Mouse (Mus musculus): Measurements from ENCODE around the gene Krt13. TPM values are rescaled to one million over a fixed set of nuclear protein-coding genes. Genes with fewer than 3 reads are reported as not detected.
A peak's percentile ranks its signal among the peaks of the same experiment; 100 is the strongest.

Gene Krt13
- not detected in 2 replicates for polyA plus RNA-seq (2012; rRNA removed)

DNA sequence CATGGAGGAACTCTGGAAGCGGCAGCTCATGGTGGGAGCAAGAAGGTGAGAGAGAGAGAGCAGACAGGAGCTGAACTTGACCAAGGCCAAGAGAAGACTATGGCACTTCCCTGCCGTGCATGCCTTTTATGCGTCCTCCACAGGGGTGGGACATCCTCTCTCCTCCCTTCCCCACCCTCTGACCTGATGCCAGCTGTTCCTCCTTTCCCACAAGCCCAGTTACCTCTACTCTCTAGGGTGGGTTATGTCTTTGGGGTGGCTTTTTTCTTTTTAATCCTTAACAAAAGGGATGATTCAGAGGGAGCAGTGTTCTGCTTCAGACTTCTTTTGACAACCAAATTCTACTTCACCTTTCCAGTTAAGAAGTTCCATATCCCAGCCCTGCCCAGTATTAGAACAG lies at the start of gene Krt13:
Krt13 (minus strand) TSS at position 101 of the 400 bp plus-strand sequence.
- Histone ChIP-seq H3K4me3 (ENCODE audit: insufficient read depth, low read length) (no peak within 1 kb of the TSS), H3K27ac (ENCODE audit: insufficient read depth, low read length) (no peak within 1 kb of the TSS), H3K4me1 (ENCODE audit: control insufficient read depth, insufficient read depth, low read length) (no peaks in the 10 kb centered on the region)
- TF ChIP-seq CTCF (IDR thresholded peaks at IDR 0.05; ENCODE audit: extremely low read depth, insufficient read depth, low read length), result no peak
- TF ChIP-seq POLR2A (IDR thresholded peaks at IDR 0.05; ENCODE audit: extremely low read depth, insufficient read depth, low read length), result no peak

DNA sequence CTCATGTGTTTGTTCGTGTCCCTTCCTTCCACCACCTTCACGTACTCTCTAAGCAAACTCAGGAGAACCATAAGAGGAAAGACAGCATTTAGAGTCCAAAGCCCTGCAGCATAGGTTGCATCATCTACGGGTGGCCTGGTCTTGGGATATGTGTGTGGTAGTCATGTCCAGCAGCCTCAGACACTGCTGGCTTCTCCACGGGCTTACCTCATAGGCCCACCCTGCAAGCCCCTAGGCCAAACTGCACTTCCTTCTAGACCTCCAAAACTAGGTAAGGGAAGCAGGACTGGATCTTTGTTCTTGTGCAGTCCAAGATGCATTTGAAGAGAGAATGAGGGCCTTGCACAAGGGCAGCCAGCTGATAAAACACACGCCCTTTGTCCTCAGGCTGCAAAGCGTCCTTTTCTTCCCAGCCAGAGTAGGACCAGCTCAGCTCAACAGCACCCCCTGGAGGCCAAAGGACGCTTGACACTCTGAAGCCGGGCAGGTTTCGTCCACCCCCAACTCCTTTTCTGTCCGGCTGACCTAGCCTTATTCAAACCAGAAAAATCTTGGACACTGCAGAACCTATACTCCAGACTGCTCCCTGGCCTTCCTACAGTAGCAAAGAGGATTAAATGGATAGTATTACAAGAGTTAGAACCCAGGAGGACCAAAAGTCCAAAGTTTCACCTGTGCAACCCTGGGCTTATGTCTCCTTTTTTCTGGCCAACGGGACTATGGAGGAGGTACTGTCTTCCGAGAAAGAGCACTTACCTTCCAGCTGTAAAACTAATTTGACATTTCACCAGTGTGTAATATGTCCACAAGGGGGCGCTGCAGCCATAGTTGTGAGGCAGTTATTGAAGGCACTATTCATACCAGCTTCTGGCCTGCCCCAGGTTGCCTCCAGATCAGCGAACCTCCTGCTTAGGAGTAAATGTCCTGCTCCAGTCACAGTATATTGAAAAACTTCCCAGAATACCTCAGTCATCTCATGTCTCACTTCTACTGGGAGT lies 47.7 kb upstream of the Krt13 start:
- Histone ChIP-seq H3K4me1 (ENCODE audit: control insufficient read depth, insufficient read depth, low read length) (peaks cover 2% of the 10 kb centered on the region), H3K4me3 (ENCODE audit: insufficient read depth, low read length) (no peak overlapping the region), H3K27ac (ENCODE audit: insufficient read depth, low read length) (no peak overlapping the region)
- peak; percentile 89 for TF ChIP-seq CTCF (IDR thresholded peaks at IDR 0.05; ENCODE audit: extremely low read depth, insufficient read depth, low read length)
- no peak for TF ChIP-seq POLR2A (IDR thresholded peaks at IDR 0.05; ENCODE audit: extremely low read depth, insufficient read depth, low read length)

DNA sequence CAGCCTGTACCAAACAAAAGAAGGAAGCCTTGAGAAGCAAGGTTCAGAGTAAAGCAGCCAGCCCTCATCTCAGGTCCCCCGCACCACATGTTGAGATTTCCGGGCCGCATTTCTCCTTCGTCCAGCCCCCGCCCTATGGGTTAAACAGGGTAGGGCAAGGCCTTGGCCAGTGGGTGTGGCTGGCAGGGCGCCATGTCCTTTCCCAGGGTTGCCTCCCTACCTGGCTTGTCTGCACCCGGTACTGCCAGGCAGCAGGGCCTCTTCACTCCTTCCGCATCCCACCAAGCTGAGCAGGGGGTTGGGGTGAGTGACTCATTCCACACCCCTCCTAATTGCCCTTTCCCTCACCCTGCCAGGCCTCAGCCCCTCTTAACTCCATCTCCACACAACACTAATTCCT lies 46.7 kb upstream of the Krt13 start:
- TF ChIP-seq POLR2A (IDR thresholded peaks at IDR 0.05; ENCODE audit: extremely low read depth, insufficient read depth, low read length), result no peak
- no peak for TF ChIP-seq CTCF (IDR thresholded peaks at IDR 0.05; ENCODE audit: extremely low read depth, insufficient read depth, low read length)
- H3K4me1 ChIP-seq (ENCODE audit: control insufficient read depth, insufficient read depth, low read length), result peaks cover 2% of the 10 kb centered on the region
- no peak overlapping the region for H3K4me3 ChIP-seq (ENCODE audit: insufficient read depth, low read length)
- no peak overlapping the region for H3K27ac ChIP-seq (ENCODE audit: insufficient read depth, low read length)

DNA sequence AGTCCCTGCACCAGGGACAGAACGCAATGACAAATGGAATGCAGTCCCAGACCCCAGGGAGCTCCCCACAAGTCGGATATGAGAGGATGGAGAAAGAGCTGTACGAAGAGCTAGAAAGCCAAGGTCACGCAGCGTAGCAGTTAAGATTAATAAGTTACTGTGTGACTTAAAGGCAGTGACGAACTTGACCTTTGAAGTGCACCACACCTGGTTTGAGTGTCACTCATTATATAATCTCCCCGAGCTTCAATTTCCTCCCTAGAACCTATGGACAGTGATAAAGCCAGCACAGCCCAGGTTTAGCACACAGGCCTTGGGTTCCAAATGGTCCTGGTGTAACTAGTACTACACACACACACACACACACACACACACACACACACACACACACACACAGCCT lies 43.0 kb upstream of the Krt13 start:
- TF ChIP-seq POLR2A (IDR thresholded peaks at IDR 0.05; ENCODE audit: extremely low read depth, insufficient read depth, low read length) (no peak), CTCF (IDR thresholded peaks at IDR 0.05; ENCODE audit: extremely low read depth, insufficient read depth, low read length) (no peak)
- no peak overlapping the region for H3K27ac ChIP-seq (ENCODE audit: insufficient read depth, low read length)

DNA sequence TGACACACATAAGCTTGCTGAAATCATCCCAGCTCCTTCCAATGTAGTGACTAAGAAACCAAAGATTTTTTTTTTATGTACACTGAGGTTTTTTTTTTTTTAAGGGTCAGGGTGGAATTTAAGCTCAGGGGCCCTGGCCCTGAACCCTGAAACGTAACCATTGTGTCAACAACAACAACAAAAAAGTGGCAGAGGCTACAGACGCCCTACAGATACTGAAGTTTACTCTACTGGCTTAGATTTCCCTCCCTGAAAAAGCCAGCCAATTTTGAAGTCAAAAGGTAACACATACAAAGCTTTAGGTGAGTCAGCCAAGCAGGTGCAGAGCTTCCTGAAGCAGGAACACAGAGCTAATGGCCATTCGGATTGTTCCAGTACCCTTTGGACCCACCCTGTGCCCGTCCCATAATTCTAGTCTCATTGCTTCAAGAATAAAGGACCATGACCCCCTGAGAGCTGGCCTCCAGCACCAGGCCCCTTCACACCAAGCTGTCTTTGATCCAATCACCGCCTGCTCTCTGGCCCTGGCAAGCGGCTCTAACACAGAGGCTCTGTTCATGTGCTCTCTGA lies 36.6 kb upstream of the Krt13 start:
- Histone ChIP-seq H3K27ac (ENCODE audit: insufficient read depth, low read length) (no peak overlapping the region), H3K4me3 (ENCODE audit: insufficient read depth, low read length) (no peak overlapping the region), H3K4me1 (ENCODE audit: control insufficient read depth, insufficient read depth, low read length) (no peaks in the 10 kb centered on the region)
- TF ChIP-seq CTCF (IDR thresholded peaks at IDR 0.05; ENCODE audit: extremely low read depth, insufficient read depth, low read length) (no peak), POLR2A (IDR thresholded peaks at IDR 0.05; ENCODE audit: extremely low read depth, insufficient read depth, low read length) (no peak)

More for the DNA sequence above, 43.0 kb upstream of the Krt13 start:
- peaks cover 2% of the 10 kb centered on the region for H3K4me1 ChIP-seq (ENCODE audit: control insufficient read depth, insufficient read depth, low read length)
- no peak overlapping the region for H3K4me3 ChIP-seq (ENCODE audit: insufficient read depth, low read length)

DNA sequence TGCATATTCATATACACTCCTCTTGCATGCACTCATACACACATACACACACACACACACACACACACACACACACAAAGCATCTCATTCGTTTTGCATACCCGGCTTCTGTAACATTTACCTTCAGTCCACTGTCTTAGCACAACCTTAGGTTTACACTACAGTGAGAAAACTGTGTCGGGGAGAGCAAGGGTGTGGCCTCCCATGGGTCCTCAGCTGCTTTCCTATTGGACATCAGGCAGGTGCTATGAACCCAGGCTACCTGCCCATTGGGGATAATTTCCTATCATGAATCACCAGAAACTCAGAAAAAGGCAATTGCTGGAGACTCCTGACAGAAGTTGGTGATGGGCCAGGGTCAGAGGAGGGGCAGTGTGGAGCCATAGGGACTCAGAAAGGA lies 36.0 kb upstream of the Krt13 start:
- no peak overlapping the region for H3K4me3 ChIP-seq (ENCODE audit: insufficient read depth, low read length)
- TF ChIP-seq POLR2A (IDR thresholded peaks at IDR 0.05; ENCODE audit: extremely low read depth, insufficient read depth, low read length), result no peak
- TF ChIP-seq CTCF (IDR thresholded peaks at IDR 0.05; ENCODE audit: extremely low read depth, insufficient read depth, low read length), result no peak

DNA sequence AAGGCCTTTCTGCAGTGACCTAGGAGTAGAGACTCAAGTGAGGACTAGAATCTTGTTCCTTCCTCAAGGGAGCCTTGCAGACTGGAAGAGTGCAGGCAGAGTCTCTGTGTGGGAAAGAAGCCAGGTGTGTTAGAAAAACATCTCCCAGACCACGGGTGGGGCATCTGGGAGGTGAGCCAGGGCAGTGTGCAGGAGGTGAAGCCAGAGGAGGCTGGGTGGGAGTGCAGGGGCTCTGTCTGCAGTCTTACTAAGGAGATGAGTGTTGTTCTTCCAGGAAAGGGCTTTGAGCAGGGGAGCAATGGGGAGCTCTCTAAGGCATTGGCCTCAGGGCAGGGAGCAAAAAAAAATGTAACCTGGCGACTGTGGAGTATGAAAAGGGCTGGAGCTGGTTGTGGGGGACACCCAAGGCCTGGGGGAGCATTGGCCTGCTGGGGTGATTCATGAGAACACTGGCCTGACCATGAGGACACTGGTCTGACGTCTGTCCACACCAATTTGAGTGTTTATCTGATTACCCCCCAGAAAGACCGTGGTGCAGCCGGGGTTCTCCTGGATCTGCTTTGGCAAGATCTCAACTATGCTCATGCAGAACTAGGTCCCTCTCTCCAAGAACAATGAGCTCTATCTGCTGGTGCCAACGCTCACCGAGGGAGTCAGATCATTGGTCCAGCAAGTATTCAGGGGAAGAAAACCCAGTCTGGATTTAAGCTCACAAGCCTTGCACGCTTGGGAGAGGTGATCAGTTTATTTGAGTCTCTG lies 34.3 kb upstream of the Krt13 start:
- TF ChIP-seq CTCF (IDR thresholded peaks at IDR 0.05; ENCODE audit: extremely low read depth, insufficient read depth, low read length) (no peak), POLR2A (IDR thresholded peaks at IDR 0.05; ENCODE audit: extremely low read depth, insufficient read depth, low read length) (no peak)

More for the DNA sequence above, 36.0 kb upstream of the Krt13 start:
- no peak overlapping the region for H3K27ac ChIP-seq (ENCODE audit: insufficient read depth, low read length)
- no peaks in the 10 kb centered on the region for H3K4me1 ChIP-seq (ENCODE audit: control insufficient read depth, insufficient read depth, low read length)

DNA sequence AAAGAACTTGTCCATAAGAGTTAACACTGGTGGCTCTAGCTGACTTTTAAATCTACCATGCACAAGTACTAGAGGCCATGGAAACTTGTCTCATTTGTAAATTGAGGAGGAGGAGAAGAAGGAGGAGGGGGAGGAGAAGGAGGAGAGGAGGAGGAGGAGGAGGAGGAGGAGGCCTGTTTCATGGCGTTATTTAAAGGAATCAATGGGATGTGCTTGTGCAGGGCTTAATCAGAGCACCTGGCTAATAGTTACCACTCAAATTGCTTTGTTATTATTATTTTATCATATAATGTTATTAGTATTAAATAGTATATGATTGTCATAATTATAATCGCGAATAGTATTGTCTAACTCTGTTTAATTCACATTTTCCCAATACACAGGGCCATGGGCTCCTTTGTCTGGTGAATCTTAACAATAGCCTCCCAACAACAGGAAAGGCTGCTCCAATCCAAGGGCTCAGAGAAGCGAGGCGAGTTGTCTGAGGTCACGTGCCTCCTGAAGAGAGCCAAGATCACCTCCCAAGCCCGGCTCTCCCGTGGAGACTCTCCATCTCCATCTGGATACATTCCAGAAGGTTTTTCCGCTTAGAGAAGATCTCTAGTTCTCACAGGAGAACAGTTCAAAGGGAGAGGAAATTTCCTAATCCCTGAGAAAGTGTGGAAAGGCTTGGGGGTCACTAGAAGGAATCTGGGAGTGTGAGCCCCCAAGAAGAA lies 27.4 kb upstream of the Krt13 start, which contains the start of gene Krt19:
Krt19 (minus strand) TSS at position 51 of the 716 bp plus-strand sequence.
- Histone ChIP-seq H3K4me1 (ENCODE audit: control insufficient read depth, insufficient read depth, low read length) (no peaks in the 10 kb centered on the region), H3K27ac (ENCODE audit: insufficient read depth, low read length) (no peak within 1 kb of the TSS), H3K4me3 (ENCODE audit: insufficient read depth, low read length) (no peak within 1 kb of the TSS)
- no peak for TF ChIP-seq CTCF (IDR thresholded peaks at IDR 0.05; ENCODE audit: extremely low read depth, insufficient read depth, low read length)
- no peak for TF ChIP-seq POLR2A (IDR thresholded peaks at IDR 0.05; ENCODE audit: extremely low read depth, insufficient read depth, low read length)

More for the DNA sequence above, 34.3 kb upstream of the Krt13 start:
- Histone ChIP-seq H3K4me3 (ENCODE audit: insufficient read depth, low read length) (no peak overlapping the region), H3K4me1 (ENCODE audit: control insufficient read depth, insufficient read depth, low read length) (no peaks in the 10 kb centered on the region), H3K27ac (ENCODE audit: insufficient read depth, low read length) (no peak overlapping the region)

All from cortical plate, adult 2 months (tissue).